Mouse (Mus musculus) cerebellum, postnatal 36 days (tissue): ENCODE measurements around the gene 1700061G19Rik.

ENCODE experiments used
- DNase-seq, 2 experiments: peaks; one replicate each; pipeline ENCODE4 v3.0.0; 2021 to 2022; ENCODE audit warnings: mixed read lengths in 2 of 2

The 1700061G19Rik gene

DNA sequence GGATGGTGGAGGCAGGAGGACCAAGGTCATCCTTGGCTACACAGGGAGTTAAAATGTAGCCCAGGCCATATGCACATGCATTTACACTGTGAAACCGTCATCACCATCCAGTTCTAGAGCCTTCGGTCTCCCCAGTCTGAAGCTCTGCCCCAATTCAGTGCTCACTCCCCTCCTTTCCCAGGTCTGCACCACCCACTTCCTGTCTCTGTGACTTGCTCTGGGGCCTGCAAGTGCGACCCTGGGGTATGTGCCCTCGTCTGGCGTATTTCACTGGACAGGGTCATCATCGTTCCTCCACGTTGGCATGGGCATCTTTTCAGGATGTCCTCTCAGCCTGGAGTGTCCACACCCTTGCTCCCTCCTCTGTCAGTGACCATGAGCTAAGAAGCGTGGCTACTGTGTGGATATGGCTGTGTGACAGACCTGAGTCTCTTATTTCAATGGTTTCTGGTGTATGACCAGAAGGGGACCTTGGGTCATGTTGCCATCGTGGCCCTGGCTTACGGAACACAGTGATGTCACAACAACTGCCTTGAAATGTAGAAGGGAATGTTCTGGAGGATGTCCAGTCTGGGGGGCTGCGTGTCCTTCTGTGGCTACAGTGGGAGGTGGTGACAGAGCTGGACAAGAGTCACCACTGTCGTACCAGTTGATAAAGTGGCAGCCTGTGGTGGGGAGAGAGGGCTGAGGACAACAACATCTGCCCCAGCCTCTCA, at the start of gene 1700061G19Rik:
1700061G19Rik (plus strand) TSS at position 542 of the 716 bp plus-strand sequence.
- no peak for DNase-seq

- no peak for DNase-seq
Measured at GRCm38 (mm10) chr17:56826718-56827117, 48.6 kb upstream of the 1700061G19Rik start.

- no peak for DNase-seq
Measured at GRCm38 (mm10) chr17:56829171-56829570, 46.1 kb upstream of the 1700061G19Rik start.

DNA sequence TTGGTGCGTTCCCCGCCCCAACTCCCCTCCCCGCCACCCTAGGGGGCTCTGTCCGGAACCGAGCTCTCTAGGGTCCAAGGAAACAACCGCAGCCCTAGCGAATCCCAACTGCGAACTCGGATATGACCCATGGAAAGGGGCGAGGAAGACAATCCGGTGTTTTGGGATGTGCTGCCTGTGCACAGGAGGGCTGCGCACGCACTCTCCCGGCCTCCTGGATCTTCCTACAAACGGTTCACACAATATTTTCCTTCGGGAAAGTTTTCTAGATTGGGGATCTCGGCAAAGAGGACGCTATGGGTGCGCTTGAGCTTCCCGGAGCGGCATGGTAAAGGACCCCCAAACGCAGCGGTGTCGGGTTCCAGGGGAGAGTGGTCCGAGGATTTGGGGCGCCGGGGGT, 45.5 kb upstream of the 1700061G19Rik start:
- no peak for DNase-seq

DNA sequence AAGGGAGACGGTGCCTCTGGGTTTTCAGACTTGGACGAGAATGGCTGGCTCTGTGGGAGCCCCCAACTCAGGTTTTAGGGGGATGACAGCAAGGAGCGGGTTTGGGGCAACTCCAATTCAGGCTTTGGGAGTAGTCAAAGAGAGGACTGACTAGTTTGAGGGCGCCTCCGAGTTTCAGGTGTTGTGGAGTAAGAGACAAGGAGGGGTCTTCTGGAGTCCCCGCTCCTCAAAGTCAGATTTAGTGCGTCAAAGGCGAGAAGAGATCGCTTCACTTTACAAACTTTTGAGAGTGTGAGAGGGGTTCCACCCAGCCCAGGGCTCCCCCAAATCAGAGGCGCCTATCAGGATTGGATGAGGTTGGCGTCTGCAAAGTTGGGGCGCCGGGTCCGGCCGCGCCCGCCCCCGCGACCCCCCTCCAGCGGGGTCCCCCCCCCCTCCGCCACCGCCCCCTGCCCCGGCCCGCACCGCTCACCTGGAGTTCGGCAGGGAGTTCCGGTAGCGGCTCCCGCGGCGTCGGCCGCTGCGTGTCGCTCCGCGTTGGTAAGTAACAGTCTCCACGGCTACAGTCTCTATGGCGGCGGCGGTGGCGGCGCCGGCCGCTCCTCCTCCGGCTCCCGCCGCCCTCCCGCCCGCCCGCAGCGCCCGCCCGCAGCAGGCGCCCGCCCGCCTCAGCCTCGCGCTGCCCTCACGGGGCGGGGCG, 44.7 kb upstream of the 1700061G19Rik start, which contains the start of gene Rfx2:
Rfx2 (minus strand) TSS at position 603 of the 700 bp plus-strand sequence.
- peak; percentile 13 to 22 for DNase-seq

GRCm38 (mm10) chr17:56831111-56831816, 44.0 kb upstream of the 1700061G19Rik start:
- DNase-seq = peak; percentile 97 to 99

- no peak for DNase-seq
Measured at GRCm38 (mm10) chr17:56832918-56833317, 42.4 kb upstream of the 1700061G19Rik start.

DNA sequence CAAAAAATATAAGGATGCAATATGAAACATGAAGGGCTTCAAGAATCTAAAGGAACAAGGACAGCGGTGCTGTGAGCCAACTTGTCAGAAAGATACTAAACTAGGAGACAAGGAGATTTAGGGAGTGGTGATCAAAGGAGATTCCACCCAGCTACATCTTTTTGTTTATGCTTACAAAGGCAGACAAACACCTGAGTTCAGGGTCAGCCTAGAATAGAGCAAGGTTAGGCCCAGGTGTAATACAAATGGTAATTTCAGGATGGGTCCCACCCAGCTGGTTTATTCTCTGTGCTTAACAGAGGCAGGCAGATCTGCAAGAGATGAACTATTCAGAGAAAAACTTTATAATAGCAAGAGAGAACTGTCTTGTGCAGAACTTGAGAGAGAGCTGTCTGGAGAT, 41.9 kb upstream of the 1700061G19Rik start:
- no peak for DNase-seq

GRCm38 (mm10) chr17:56836336-56836735, 38.9 kb upstream of the 1700061G19Rik start:
- no peak for DNase-seq

GRCm38 (mm10) chr17:56840524-56840923, 34.8 kb upstream of the 1700061G19Rik start:
- DNase-seq = no peak

DNA sequence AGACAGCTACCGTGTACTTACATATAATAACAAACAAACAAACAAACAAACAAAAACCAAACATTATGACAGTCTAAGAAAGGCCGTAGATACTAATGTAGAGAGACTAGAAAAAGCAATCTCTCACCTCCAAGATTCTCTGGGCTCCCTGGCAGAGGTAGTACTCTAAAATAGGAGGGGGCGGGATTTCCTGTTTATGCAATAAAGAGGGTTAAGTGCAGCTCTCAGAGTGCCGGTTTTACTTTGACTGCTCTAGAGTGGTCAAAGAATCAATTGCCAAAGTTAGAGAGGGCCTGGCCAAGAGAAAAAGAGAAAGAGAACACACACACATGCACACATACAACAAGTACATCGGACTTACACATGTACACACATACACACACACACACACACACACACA, 33.1 kb upstream of the 1700061G19Rik start:
- DNase-seq = no peak

DNA sequence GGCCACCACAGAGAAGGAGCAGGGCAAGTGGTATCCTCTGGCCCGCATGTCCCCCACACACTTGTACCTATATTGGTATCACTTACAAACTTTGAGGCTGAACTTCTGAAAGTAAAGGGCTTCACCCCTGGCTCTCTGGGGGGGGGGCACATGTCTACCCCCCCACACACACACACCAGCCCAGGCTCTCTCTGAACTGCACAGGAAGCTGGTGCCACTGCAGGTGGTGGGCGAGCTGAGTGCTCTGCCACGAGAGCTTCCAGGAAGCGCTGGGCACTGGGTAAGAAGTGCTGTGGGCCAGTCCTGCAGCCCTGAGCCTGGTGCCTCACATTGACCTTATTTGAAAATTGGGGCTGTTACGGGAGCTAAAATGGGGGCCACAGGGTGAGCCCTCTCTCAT, 31.6 kb upstream of the 1700061G19Rik start:
- no peak for DNase-seq

DNA sequence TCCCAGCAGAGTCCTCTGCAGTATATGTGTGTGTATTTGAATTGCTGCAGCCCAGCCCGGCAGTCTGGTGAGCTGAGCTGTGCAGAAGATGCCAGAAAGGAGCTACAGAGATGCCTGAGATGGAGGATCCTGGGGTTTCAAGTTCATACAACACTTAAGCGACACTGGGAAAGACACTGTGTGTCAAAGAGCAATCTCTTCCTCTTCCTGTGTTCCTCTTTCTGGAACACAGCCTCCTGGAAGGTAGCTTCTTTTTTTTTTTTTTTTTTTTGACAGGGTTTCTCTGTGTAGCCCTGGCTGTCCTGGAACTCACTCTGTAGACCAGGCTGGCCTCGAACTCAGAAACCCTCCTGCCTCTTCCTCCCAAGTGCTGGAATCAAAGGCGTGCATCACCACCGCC, 26.5 kb upstream of the 1700061G19Rik start:
- no peak for DNase-seq

DNA sequence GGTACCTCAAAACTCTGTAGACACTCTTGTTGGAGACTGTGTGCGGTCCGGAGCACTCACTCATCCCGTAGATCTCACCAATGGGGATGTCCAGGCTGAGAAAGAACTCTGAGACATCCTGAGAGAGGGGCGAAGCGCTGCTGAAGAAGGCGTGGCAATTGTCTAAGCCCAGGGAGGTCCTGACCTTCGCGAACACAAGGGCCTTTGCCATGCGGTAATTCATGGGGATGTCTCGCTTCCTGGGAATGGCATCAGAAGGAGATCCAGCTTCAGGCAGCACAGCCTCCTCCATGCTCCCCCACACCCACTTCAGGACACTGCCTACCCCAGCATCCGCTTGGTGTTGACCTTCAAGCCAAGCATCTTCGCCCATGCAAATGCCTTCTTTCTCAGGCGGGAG, 25.6 kb upstream of the 1700061G19Rik start:
- DNase-seq = no peak

GRCm38 (mm10) chr17:56851167-56851566, 24.1 kb upstream of the 1700061G19Rik start:
- no peak for DNase-seq

DNA sequence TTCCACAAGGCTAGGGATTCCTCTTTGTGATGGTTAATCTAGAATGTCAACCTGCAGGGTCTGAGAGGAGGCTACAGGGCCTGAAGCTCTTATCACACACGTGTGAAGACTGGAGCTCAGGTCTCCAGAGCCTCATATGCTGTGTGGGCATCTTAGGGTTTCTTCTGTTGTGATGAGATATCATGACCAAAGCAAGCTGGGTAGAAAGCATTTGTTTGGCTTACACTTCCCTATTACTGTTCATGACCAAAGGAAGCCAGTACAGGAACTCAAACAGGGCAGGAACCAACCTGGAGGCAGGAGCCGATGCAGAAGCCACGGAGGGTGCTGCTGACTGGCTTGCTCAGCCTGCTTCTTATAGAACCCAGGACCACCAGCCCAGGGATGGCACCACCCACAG, 19.9 kb upstream of the 1700061G19Rik start:
- no peak for DNase-seq

GRCm38 (mm10) chr17:56858216-56858615, 17.1 kb upstream of the 1700061G19Rik start:
- peak; percentile 53 to 54 for DNase-seq

DNA sequence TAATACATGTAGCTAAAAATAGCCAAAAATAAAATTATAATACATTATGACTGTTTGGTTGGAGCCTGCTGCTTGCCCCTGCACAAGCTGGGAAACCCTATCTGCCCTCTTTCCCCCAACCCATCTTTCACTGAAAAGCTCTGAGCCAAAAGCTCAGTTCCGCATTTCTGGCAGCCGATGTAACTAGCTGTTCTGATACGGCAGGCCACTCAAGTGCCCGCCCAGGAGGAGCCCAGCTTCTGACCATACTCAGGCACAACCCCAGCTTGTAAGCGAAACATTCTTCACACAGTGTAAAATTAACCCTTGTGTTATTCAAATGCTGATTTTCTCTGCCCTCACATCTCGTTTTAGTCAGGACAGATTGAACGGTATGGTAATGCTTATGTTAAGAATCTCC, 16.4 kb upstream of the 1700061G19Rik start:
- DNase-seq = no peak

DNA sequence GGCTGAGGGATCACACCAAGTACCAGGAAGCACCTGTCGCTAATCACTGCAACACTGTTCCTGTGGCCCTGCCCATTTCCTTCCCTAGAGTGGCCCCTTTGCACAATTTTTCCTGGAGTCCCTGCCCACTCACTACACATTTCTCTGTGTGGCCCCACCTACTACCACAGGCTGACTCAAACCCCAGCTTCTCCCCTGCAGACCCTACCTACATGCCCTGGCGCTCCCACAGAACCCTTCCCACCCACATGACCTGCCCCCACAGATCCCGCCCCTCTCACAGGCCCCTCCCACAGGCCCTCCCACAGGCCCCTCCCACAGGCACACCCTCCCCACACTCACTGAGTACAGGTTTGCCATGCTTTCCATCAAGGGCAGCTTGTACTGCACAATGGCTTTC, 14.1 kb upstream of the 1700061G19Rik start:
- DNase-seq = no peak

- no peak for DNase-seq
Measured at GRCm38 (mm10) chr17:56866071-56866470, 9.2 kb upstream of the 1700061G19Rik start.

DNA sequence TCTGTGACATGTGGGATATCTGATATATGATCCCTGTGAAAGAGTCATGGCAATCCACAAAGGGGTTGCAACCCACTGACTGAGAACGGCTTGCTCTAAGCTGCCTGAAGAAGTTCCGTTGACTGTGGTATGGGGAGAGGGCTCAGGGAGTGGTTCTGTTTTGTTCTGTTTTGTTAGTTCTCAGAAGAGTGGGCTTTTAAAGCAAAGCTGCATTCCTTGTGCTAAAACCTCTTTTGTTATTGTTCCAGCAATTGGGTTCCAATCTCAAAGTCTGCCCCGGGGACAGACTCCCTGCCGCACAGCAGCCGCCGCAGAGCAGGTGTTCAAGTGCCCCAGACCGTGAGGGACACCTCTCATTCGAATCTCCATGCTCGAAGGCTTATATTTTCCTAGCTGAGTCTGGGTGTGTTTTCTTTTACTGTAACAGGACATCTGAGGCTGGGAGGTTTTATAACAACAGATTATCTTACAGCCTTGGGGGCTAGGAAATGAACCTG, 5.7 kb upstream of the 1700061G19Rik start:
- no peak for DNase-seq

DNA sequence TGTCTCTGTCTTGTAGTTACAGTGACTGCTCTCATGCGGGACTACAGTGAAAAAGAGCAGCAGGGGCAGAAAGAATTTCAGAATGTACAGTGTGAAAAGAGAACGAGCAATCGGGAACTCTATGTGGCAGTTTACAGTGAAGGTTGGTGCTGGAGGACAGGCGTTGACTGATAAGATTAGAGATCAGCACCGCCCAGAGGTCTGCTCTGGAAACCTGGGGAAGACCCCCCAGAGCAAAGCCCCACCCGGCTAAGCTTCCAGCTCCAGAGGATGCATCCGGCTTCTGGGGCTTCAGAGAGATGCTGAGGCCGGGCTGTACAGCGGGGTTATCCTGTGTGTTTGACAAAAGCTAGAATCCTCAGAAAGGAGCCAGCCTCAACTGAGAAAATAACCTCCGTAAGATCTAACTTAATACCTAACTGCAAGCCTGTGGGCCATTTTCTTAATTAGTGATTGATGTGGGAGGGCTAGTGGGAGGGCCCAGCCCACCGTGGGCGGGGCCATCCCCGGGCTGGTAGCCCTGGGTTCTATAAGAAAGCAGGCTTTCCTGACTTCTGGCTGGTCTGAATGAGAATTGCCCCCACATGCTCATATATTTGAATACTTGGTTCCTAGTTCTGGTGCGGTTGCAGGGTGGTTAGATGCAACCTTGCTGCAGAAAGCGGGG, 4.9 kb upstream of the 1700061G19Rik start:
- no peak for DNase-seq

DNA sequence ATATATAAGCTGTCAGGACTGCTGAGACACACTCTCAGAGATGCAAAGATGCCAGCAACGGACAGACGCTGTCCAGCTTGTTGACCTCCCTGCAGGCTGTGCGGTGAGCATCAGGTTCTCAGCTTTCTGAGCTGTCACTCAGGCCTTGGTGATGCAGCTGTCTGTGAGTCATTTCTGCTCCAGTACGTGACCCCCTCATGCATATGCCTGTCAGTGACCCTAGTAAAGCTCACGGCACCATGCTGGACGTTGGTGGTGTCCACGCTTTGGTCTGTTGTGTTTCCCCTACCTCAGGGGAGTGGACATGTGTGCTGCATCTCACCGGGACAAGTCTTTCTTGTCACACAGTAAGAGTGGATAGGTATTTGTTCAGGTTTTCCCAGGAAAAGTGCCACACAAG, 3.5 kb upstream of the 1700061G19Rik start:
- no peak for DNase-seq
